Mouse (Mus musculus) kidney, embryonic 14.5 days (tissue): Measurements from ENCODE around the gene Robo2. TPM values are rescaled to one million over a fixed set of nuclear protein-coding genes. Genes with fewer than 3 reads are reported as not detected.

Experiments
- ATAC-seq: fragments of 200-750 bp; cut with Nextera tagmentation; 2 replicates; pipeline ENCODE4 v1.8.0; 2017; ENCODE audit warnings: moderate number of reproducible peaks, mild to moderate bottlenecking, moderate TSS enrichment, moderate library complexity; ENCODE audit not compliant: low FRiP score, low TSS enrichment
- H3K27ac ChIP-seq: fragments of 300-500 bp; sonication (generic); 2 replicates; pipeline ENCODE4 v1.5.1; 2014; ENCODE audit warnings: low read depth, mild to moderate bottlenecking, low read length, moderate library complexity, mixed read lengths
- H3K27me3 ChIP-seq: fragments of 300-500 bp; sonication (generic); 2 replicates; pipeline ENCODE4 v1.6.1; 2014; ENCODE audit warnings: mild to moderate bottlenecking, low read length; ENCODE audit not compliant: control insufficient read depth, insufficient read depth
- H3K36me3 ChIP-seq: fragments of 300-500 bp; sonication (generic); 2 replicates; pipeline ENCODE4 v1.6.1; 2014; ENCODE audit warnings: low read length, mixed read lengths; ENCODE audit not compliant: control insufficient read depth, insufficient read depth
- H3K4me1 ChIP-seq: fragments of 300-500 bp; sonication (generic); 2 replicates; pipeline ENCODE4 v1.6.1; 2014; ENCODE audit warnings: low read length, mixed read lengths; ENCODE audit not compliant: control insufficient read depth, insufficient read depth
- H3K4me2 ChIP-seq: fragments of 300-500 bp; sonication (generic); replicated peaks from 2 replicates; pipeline ENCODE4 v1.6.1; 2014; ENCODE audit warnings: low read depth, mild to moderate bottlenecking, low read length
- H3K4me3 ChIP-seq: fragments of 300-500 bp; sonication (generic); 2 replicates; pipeline ENCODE4 v1.5.1; 2014; ENCODE audit warnings: mild to moderate bottlenecking, low read length
- H3K9ac ChIP-seq: fragments of 300-500 bp; sonication (generic); 2 replicates; pipeline ENCODE4 v1.6.1; 2014; ENCODE audit warnings: low read depth, mild to moderate bottlenecking, low read length, moderate library complexity
- H3K9me3 ChIP-seq: fragments of 300-500 bp; sonication (generic); 2 replicates; pipeline ENCODE4 v1.6.1; 2016; ENCODE audit warnings: low read length; ENCODE audit not compliant: control insufficient read depth
- WGBS: fragments of 180-500 bp; shearing (Covaris S2); extraction: QIAGEN DNeasy Blood & Tissue Kit; methylation state at CpG from one replicate; pipeline ENCODE4 v1.1.7; 2014; 5-methylcytosine and 5-hydroxymethylcytosine counted together
- polyA plus RNA-seq: library from polyadenylated mRNA; unstranded; fragments of >200 nt; fragmentation: Nextera tagmentation; extraction: Ambion mirVana; gene quantifications from 2 replicates; pipeline ENCODE4 v1.2.1, GENCODE M21; 2014

Gene Robo2
- polyA plus RNA-seq, 1 experiment from 2014 or later = 140 TPM

DNA sequence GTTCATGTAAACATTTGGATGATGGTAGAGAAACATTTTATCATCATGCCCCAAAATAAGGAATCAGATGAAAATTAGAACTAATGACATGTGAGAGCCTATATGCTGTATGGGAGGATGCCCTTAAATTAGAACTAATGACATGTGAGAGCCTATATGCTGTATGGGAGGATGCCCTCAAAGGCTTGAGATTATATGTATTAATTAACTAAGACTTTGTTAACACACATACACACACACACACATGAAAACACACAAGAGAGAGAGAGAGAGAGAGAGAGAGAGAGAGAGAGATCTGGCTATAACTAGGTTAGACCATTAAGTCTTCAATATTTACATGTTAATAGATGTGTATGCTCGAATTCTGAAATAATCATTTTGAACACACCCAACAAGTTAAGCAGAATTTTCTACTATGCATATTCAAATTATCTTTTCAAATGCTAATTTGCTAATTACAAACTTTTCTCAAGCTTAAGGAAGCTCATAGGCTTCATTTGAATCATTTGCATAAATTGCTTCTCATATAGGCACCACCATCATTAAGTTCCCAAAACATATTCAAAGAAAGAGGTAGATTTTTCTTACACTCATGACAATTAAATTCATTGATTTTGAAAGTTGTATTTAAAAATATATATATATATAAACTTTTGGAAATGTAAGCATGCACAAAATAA, 211.5 kb downstream of the Robo2 start:
- no peak for ATAC-seq
- WGBS = 100% methylated on average over 1 of the region's 1 CpGs
- no peaks in the 10 kb centered on the region for H3K9me3 ChIP-seq

DNA sequence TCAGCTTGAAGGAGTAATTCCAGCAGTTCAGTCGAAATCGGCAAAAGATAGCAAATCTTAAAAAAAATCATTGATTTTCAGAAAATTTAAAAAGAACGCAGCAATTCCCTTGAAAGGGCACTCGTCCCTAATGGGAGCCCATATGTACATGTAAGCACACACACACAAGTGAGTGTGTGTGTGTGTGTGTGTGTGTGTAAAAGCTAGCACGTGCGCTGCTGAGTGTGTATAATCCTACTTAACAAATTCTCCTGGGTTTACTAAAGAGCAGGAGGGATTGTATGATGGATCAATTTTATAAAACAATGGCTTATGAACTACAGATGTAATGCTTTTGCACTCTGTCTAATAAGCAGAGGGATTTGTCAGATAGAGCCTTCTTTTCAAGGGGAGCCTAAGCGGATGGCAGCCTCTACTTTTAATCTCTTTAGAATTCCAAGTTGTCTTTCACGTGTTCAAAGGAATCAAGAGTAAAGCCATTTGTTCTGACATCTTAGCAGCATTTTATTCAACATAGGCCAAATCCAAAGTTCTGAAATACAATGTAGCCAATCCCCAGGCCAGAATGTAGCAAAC, 218.6 kb downstream of the Robo2 start:
- no peaks in the 10 kb centered on the region for H3K9me3 ChIP-seq
- ATAC-seq = no peak
- no peak overlapping the region for H3K4me3 ChIP-seq
- H3K4me1 ChIP-seq = no peaks in the 10 kb centered on the region
- no peaks in the 10 kb centered on the region for H3K27me3 ChIP-seq
- no peak overlapping the region for H3K27ac ChIP-seq
- no peak overlapping the region for H3K9ac ChIP-seq
- H3K36me3 ChIP-seq = no peaks in the 10 kb centered on the region
- no peak overlapping the region for H3K4me2 ChIP-seq
- 89% methylated on average over 8 of the region's 8 CpGs for WGBS

More for the DNA sequence above, 211.5 kb downstream of the Robo2 start:
- Histone ChIP-seq H3K27ac (no peak overlapping the region), H3K4me1 (no peaks in the 10 kb centered on the region), H3K27me3 (no peaks in the 10 kb centered on the region), H3K9ac (no peak overlapping the region), H3K4me3 (no peak overlapping the region), H3K36me3 (no peaks in the 10 kb centered on the region), H3K4me2 (no peak overlapping the region)

DNA sequence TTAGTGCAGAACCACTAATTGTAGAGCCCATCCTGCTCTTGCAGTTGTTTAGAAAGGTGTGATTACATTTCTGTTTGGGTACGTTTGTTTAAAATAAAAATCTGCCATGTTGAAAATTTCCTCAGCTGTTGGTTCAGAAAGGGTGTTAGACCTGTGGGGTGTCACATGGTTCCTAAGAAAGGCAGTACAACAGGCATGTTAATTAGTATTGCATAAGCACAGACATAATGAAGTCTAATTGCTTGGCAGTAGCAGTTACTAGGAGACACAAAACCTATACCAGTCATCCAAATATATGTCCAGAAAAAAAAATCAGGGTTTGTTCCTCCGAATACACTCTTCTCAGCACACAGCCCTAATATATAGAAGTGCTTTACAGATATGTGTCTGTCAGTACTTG, 220.0 kb downstream of the Robo2 start:
- H3K36me3 ChIP-seq = no peaks in the 10 kb centered on the region
- H3K4me1 ChIP-seq = no peaks in the 10 kb centered on the region
- 86% methylated on average over 2 of the region's 2 CpGs for whole genome bisulfite sequencing
- H3K27ac ChIP-seq = no peak overlapping the region
- H3K9ac ChIP-seq = no peak overlapping the region
- H3K4me3 ChIP-seq = no peak overlapping the region
- no peak for ATAC-seq
- no peaks in the 10 kb centered on the region for H3K27me3 ChIP-seq
- H3K4me2 ChIP-seq = no peak overlapping the region
- no peaks in the 10 kb centered on the region for H3K9me3 ChIP-seq

GRCm38 (mm10) chr16:74182509-74183113, 229.0 kb downstream of the Robo2 start:
- H3K36me3 ChIP-seq = no peaks in the 10 kb centered on the region
- WGBS = 72% methylated on average over 3 of the region's 3 CpGs
- H3K27ac ChIP-seq = no peak overlapping the region
- no peaks in the 10 kb centered on the region for H3K9me3 ChIP-seq
- H3K4me3 ChIP-seq = no peak overlapping the region
- H3K4me2 ChIP-seq = no peak overlapping the region
- no peaks in the 10 kb centered on the region for H3K27me3 ChIP-seq
- H3K4me1 ChIP-seq = no peaks in the 10 kb centered on the region
- no peak for ATAC-seq
- H3K9ac ChIP-seq = no peak overlapping the region

DNA sequence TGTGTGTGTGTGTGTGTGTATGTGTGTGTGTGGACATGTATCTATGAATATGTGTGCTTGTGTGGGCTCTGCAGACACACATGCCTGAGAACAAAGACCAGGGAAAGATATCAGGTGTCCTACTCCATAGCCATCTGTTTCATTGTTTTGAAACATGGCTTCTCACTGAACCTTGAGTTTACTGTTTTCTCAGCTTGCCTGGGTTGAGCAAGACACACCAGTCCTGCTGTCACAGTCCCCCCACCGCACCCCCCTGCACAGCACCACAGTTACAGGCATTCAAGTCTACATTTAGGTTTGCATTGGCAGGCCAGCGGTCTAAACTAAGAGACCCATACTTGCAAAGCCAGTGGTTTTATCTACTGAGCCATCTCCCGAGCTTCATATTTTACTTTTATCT, 239.0 kb downstream of the Robo2 start:
- Histone ChIP-seq H3K4me2 (no peak overlapping the region), H3K36me3 (no peaks in the 10 kb centered on the region), H3K9me3 (no peaks in the 10 kb centered on the region), H3K9ac (no peak overlapping the region), H3K4me1 (peaks cover 13% of the 10 kb centered on the region; the same call in 1 of the 2 replicates), H3K4me3 (no peak overlapping the region), H3K27me3 (no peaks in the 10 kb centered on the region), H3K27ac (no peak overlapping the region)
- 69% methylated on average over 3 of the region's 3 CpGs for WGBS
- peak; percentile 77 for ATAC-seq

DNA sequence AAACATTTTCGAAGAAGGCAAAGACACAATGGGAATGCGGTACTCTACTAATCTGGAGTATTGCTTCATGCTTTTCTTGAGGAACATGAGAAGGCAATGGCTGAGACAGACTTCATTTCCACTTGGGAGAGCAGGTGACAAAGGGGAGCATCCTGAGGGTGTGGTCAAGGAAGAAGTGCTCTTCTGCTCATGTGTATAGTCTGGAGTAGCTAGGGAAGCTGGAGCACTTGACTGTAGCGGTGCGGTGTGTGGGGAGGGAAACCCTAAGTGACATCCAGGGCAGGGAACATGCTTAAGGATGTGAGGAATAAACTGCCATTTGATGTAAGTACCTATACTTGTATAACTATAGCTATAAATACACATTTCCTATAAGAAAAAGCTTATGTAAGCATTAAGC, 242.0 kb downstream of the Robo2 start:
- 0 out of 2 replicates have a peak, but pooled peaks have one; percentile 34 for ATAC-seq
- WGBS = 85% methylated on average over 4 of the region's 4 CpGs

DNA sequence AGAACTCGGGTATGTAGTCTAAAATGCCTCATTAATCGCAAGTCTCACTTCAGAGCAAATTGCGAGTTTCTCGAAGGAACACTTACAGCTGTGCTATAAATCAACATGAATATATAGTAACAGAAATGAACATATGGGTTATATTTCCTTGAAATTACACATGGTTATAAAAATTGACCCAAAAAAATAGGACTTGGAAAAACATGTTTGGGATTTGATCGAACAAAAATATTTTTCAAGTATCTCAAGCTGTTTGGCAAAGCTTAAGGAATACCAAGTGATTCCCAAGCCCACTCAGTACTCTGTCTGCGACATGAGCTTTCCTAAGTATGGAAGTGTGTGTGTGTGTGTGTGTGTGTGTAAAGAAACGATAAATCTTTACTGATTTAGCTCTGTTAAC, 242.5 kb downstream of the Robo2 start:
- Histone ChIP-seq H3K27me3 (no peaks in the 10 kb centered on the region), H3K9ac (no peak overlapping the region), H3K4me3 (no peak overlapping the region), H3K4me1 (peaks cover 13% of the 10 kb centered on the region; the same call in 1 of the 2 replicates), H3K36me3 (no peaks in the 10 kb centered on the region), H3K9me3 (no peaks in the 10 kb centered on the region), H3K27ac (no peak overlapping the region), H3K4me2 (no peak overlapping the region)
- 47% methylated on average over 7 of the region's 7 CpGs for WGBS
- no peak for ATAC-seq

More for the DNA sequence above, 242.0 kb downstream of the Robo2 start:
- H3K36me3 ChIP-seq = no peaks in the 10 kb centered on the region
- H3K9me3 ChIP-seq = no peaks in the 10 kb centered on the region
- no peaks in the 10 kb centered on the region for H3K27me3 ChIP-seq
- no peak overlapping the region for H3K27ac ChIP-seq
- no peak overlapping the region for H3K4me3 ChIP-seq
- no peak overlapping the region for H3K9ac ChIP-seq
- H3K4me1 ChIP-seq = peaks cover 13% of the 10 kb centered on the region; the same call in 1 of the 2 replicates
- H3K4me2 ChIP-seq = no peak overlapping the region

DNA sequence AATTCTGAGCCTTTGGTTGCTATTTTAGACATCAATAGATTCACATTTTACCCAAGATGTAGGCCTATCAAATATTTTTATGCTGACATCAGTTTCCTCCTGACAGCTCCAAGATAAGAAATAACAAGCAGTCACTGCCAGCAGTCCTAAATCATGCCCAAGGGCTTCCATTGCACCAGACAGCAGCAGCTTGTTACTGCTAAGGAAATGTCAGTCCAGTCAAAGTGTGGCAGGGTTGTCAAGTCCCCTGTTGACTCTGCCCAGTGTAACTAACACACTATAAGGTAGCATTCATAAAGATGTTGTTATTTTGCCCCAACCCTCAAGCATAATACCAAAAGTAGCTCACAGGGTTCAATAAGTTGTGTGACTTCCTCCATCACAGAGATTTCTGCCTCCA, 243.8 kb downstream of the Robo2 start:
- Histone ChIP-seq H3K36me3 (no peaks in the 10 kb centered on the region), H3K4me3 (no peak overlapping the region), H3K9me3 (no peaks in the 10 kb centered on the region), H3K4me2 (no peak overlapping the region), H3K4me1 (peaks cover 13% of the 10 kb centered on the region; the same call in 1 of the 2 replicates), H3K27me3 (no peaks in the 10 kb centered on the region), H3K27ac (no peak overlapping the region), H3K9ac (no peak overlapping the region)
- peak; percentile 36; the same call in 1 of the 2 replicates for ATAC-seq

DNA sequence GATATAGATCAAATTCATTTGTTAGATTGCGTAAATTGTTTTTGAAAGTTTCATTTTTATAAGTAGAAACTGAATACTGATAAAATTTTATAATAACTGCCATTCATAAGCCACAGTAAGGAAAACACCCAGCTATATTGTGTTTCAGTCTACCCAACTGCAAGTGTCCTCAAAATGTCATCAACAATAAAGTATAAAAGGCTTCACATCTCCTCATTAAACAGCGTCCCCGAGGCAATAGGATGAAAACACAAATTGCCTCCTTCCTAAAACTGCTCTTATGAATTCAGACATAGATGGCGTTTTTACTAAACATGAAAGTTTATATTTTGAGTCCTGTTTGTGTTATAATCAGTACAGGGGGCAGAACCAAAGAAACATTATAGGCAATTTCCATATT, 249.6 kb downstream of the Robo2 start:
- Histone ChIP-seq H3K27me3 (no peaks in the 10 kb centered on the region), H3K36me3 (no peaks in the 10 kb centered on the region), H3K9me3 (no peaks in the 10 kb centered on the region), H3K4me1 (no peaks in the 10 kb centered on the region), H3K4me3 (no peak overlapping the region), H3K9ac (no peak overlapping the region), H3K27ac (no peak overlapping the region), H3K4me2 (no peak overlapping the region)
- 85% methylated on average over 4 of the region's 4 CpGs for WGBS
- no peak for ATAC-seq
